Mouse (Mus musculus) hindbrain, embryonic 12.5 days (tissue): ENCODE measurements around the gene Try10. TPM values are rescaled to one million over a fixed set of nuclear protein-coding genes. Genes with fewer than 3 reads are reported as not detected.
"Not testable (repeated sequence)": the region's sequence is repeated elsewhere in the genome, so short reads cannot be mapped to it uniquely, and the experiment has no call there.

Experiments used
- ATAC-seq: fragments of 200-750 bp; cut with Nextera tagmentation; 2 replicates; pipeline ENCODE4 v1.8.0; 2017; ENCODE audit warnings: moderate TSS enrichment; ENCODE audit not compliant: low FRiP score
- H3K27ac ChIP-seq: fragments of 300-500 bp; sonication (generic); 2 replicates; pipeline ENCODE4 v1.5.1; 2016; ENCODE audit warnings: mild to moderate bottlenecking
- H3K27me3 ChIP-seq: fragments of 300-500 bp; sonication (generic); 2 replicates; pipeline ENCODE4 v1.6.1; 2016; ENCODE audit warnings: mild to moderate bottlenecking
- H3K36me3 ChIP-seq: fragments of 300-500 bp; sonication (generic); 2 replicates; pipeline ENCODE4 v1.6.1; 2016; ENCODE audit warnings: mild to moderate bottlenecking
- H3K4me1 ChIP-seq: fragments of 300-500 bp; sonication (generic); 2 replicates; pipeline ENCODE4 v1.6.1; 2016
- H3K4me2 ChIP-seq: fragments of 300-500 bp; sonication (generic); replicated peaks from 2 replicates; pipeline ENCODE4 v1.6.1; 2016; ENCODE audit warnings: mild to moderate bottlenecking
- H3K4me3 ChIP-seq: fragments of 300-500 bp; sonication (generic); 2 replicates; pipeline ENCODE4 v1.5.1; 2016; ENCODE audit warnings: mild to moderate bottlenecking
- H3K9ac ChIP-seq: fragments of 300-500 bp; sonication (generic); 2 replicates; pipeline ENCODE4 v1.6.1; 2016; ENCODE audit warnings: mild to moderate bottlenecking, moderate library complexity
- H3K9me3 ChIP-seq: fragments of 300-500 bp; sonication (generic); replicated peaks from 2 replicates; pipeline ENCODE4 v1.6.1; 2016; ENCODE audit warnings: mild to moderate bottlenecking
- WGBS: fragments of 180-500 bp; shearing (Covaris S2); methylation state at CpG from one replicate; pipeline ENCODE4 v1.1.7; 2016; 5-methylcytosine and 5-hydroxymethylcytosine counted together
- polyA plus RNA-seq: library from polyadenylated mRNA; unstranded; fragments of >200 nt; fragmentation: Nextera tagmentation; extraction: Ambion mirVana; gene quantifications from 2 replicates; pipeline ENCODE4 v1.2.1, GENCODE M21; 2016

The Try10 gene
- polyA plus RNA-seq = not detected in 2 replicates

- H3K27me3 ChIP-seq = no peaks in the 10 kb centered on the region
- no peak for ATAC-seq
- H3K9me3 ChIP-seq = no peaks in the 10 kb centered on the region
- no peaks in the 10 kb centered on the region for H3K36me3 ChIP-seq
- no peaks in the 10 kb centered on the region for H3K4me1 ChIP-seq
- no peak within 1 kb of the TSS for H3K4me2 ChIP-seq
- no peak within 1 kb of the TSS for H3K27ac ChIP-seq
- H3K9ac ChIP-seq = no peak within 1 kb of the TSS
- no peak within 1 kb of the TSS for H3K4me3 ChIP-seq
- WGBS = 79% methylated on average over 2 of the region's 2 CpGs
These were observed at the start of gene Try10 for GRCm38 (mm10) chr6:41353932-41354331. Gene Try10, plus strand, starts transcription at chr6:41354105.

- not testable (repeated sequence) for H3K9me3 ChIP-seq, H3K27ac ChIP-seq, H3K4me1 ChIP-seq, H3K4me3 ChIP-seq, ATAC-seq, H3K4me2 ChIP-seq, H3K27me3 ChIP-seq, H3K36me3 ChIP-seq, H3K9ac ChIP-seq
- WGBS = 75% methylated on average over 3 of the region's 3 CpGs
These were observed 37.2 kb upstream of the Try10 start, which contains the start of gene Try5 for GRCm38 (mm10) chr6:41316741-41317140. Gene Try5, minus strand, starts transcription at chr6:41316841.

- H3K27ac ChIP-seq, H3K36me3 ChIP-seq, ATAC-seq, H3K27me3 ChIP-seq, H3K4me2 ChIP-seq, H3K4me3 ChIP-seq, H3K4me1 ChIP-seq, H3K9ac ChIP-seq, H3K9me3 ChIP-seq: not testable (repeated sequence)
- 95% methylated on average over 2 of the region's 2 CpGs for WGBS
These were observed 19.9 kb downstream of the Try10 start for GRCm38 (mm10) chr6:41373772-41374171.

GRCm38 (mm10) chr6:41377578-41377977, 23.7 kb downstream of the Try10 start, which contains the start of gene Prss3:
Gene Prss3, minus strand, starts transcription at chr6:41377678.
- H3K4me1 ChIP-seq, H3K36me3 ChIP-seq, H3K9ac ChIP-seq, H3K4me2 ChIP-seq, H3K4me3 ChIP-seq, H3K27me3 ChIP-seq, ATAC-seq, H3K27ac ChIP-seq, H3K9me3 ChIP-seq: not testable (repeated sequence)

- no peak overlapping the region for H3K4me2 ChIP-seq
- H3K36me3 ChIP-seq = no peaks in the 10 kb centered on the region
- no peaks in the 10 kb centered on the region for H3K27me3 ChIP-seq
- no peak for ATAC-seq
- H3K9ac ChIP-seq = no peak overlapping the region
- H3K4me1 ChIP-seq = no peaks in the 10 kb centered on the region
- no peak overlapping the region for H3K27ac ChIP-seq
- no peaks in the 10 kb centered on the region for H3K9me3 ChIP-seq
- no peak overlapping the region for H3K4me3 ChIP-seq
- WGBS = 89% methylated on average over 2 of the region's 2 CpGs
These were observed 32.9 kb downstream of the Try10 start for GRCm38 (mm10) chr6:41386781-41387180.

- not testable (repeated sequence) for H3K4me2 ChIP-seq, H3K4me3 ChIP-seq, H3K9ac ChIP-seq, H3K27ac ChIP-seq, H3K4me1 ChIP-seq, ATAC-seq, H3K27me3 ChIP-seq, H3K36me3 ChIP-seq, H3K9me3 ChIP-seq
- WGBS = 81% methylated on average over 1 of the region's 1 CpGs
These were observed 37.7 kb downstream of the Try10 start for GRCm38 (mm10) chr6:41391640-41392039.

- not testable (repeated sequence) for H3K9ac ChIP-seq, H3K4me3 ChIP-seq, H3K4me2 ChIP-seq, H3K4me1 ChIP-seq, ATAC-seq, H3K27ac ChIP-seq, H3K9me3 ChIP-seq, H3K36me3 ChIP-seq, H3K27me3 ChIP-seq
These were observed 38.2 kb downstream of the Try10 start, which contains the start of gene Gm5771 for GRCm38 (mm10) chr6:41392056-41392455. Gene Gm5771, plus strand, starts transcription at chr6:41392356.

Other genes with a start within 250 kb of the Try10 start
- not detected in 2 replicates for gene Try4, start 51.8 kb upstream of the Try10 start, polyA plus RNA-seq
- gene Try5, start 37.3 kb upstream of the Try10 start, polyA plus RNA-seq = not detected in 2 replicates
- not detected in 2 replicates for gene Prss3, start 23.6 kb downstream of the Try10 start, polyA plus RNA-seq
- not detected in 2 replicates for gene Gm5771, start 38.3 kb downstream of the Try10 start, polyA plus RNA-seq
- 0.83 TPM in 1 of 2 replicates, not detected in the other for gene Gm10334, start 92.0 kb downstream of the Try10 start, polyA plus RNA-seq
- gene Prss1, start 104.8 kb downstream of the Try10 start, polyA plus RNA-seq = not detected in 2 replicates
- gene Prss2, start 167.7 kb downstream of the Try10 start, polyA plus RNA-seq = not detected in 2 replicates